Mouse (Mus musculus): ENCODE data around the gene Cdh26.

DNA sequence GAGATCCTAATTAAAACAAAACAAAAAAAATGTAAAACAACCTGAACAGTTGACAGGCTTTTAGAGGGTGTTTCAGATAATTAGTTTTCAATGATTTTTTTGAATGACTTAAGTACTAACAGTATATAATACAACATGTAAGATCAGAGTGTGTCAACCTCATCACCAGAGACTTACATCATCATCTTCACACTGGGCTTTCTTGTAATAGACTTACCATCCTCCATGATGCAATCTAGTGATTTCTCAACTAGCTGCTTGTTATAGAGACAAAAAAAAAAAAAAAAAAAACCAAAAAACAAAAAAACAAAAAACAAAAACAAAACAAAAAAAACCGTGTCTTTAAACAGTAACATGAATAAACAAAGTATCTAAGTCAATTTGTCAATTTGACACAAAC is 21.3 kb upstream of the Cdh26 start:
- TF ChIP-seq CTCF (conservative IDR thresholded peaks at IDR 0.05; ENCODE audit: insufficient read depth, insufficient read length, low read depth, low read length), result no peak
- TF ChIP-seq POLR2A (IDR thresholded peaks at IDR 0.05; ENCODE audit: low read depth, low read length), result no peak

Measured in kidney, adult 2 months (tissue).